Mouse (Mus musculus) hindbrain, embryonic 15.5 days (tissue): Measurements from ENCODE around the gene Rps19bp1. TPM values are rescaled to one million over a fixed set of nuclear protein-coding genes. Genes with fewer than 3 reads are reported as not detected.

ENCODE experiments used
- polyA plus RNA-seq: library from polyadenylated mRNA; unstranded; fragments of >200 nt; fragmentation: Nextera tagmentation; extraction: Ambion mirVana; gene quantifications from 2 replicates; pipeline ENCODE4 v1.2.1, GENCODE M21; 2015

Gene Rps19bp1
- polyA plus RNA-seq, 1 experiment from 2014 or later = 76.2 TPM

Other genes starting within 250 kb of the Rps19bp1 start
- gene Pdgfb, start 249.3 kb downstream of the Rps19bp1 start, polyA plus RNA-seq = 5.7 and 5.8 TPM in 2 replicates
- gene Syngr1, start 173.0 kb downstream of the Rps19bp1 start, polyA plus RNA-seq = 61.5 and 64.3 TPM in 2 replicates
- gene Rpl3, start 172.4 kb downstream of the Rps19bp1 start, polyA plus RNA-seq = 547 and 570 TPM in 2 replicates
- 37.4 and 40.2 TPM in 2 replicates for gene Tab1, start 131.2 kb downstream of the Rps19bp1 start, polyA plus RNA-seq
- 15.9 and 17.4 TPM in 2 replicates for gene Mgat3, start 90.6 kb downstream of the Rps19bp1 start, polyA plus RNA-seq
- 34.9 and 36.4 TPM in 2 replicates for gene Mief1, start 30.3 kb downstream of the Rps19bp1 start, polyA plus RNA-seq
- not detected in 2 replicates for gene AC140267.1, start 28.5 kb downstream of the Rps19bp1 start, polyA plus RNA-seq
- 112 and 116 TPM in 2 replicates for gene Atf4, start 9.1 kb downstream of the Rps19bp1 start, polyA plus RNA-seq
- gene Cacna1i, start 22.9 kb upstream of the Rps19bp1 start, polyA plus RNA-seq = 0.64 and 0.73 TPM in 2 replicates